Mouse (Mus musculus): ENCODE measurements around the gene Cry2. TPM values are rescaled to one million over a fixed set of nuclear protein-coding genes. Genes with fewer than 3 reads are reported as not detected.
A peak's percentile ranks its signal among the peaks of the same experiment; 100 is the strongest.

Cry2 gene
- polyA plus RNA-seq, 1 experiment from 2014 or later: 10.0 TPM

GRCm38 (mm10) chr2:92395535-92395934 is 38.3 kb downstream of the Cry2 start:
- Histone ChIP-seq H3K27ac (ENCODE audit: low read depth, low read length) (no peak overlapping the region), H3K36me3 (ENCODE audit: control insufficient read depth, insufficient read depth) (no peaks in the 10 kb centered on the region), H3K4me1 (replicated peaks; ENCODE audit: control insufficient read depth, insufficient read depth, low read length) (no peaks in the 10 kb centered on the region), H3K4me2 (replicated peaks; ENCODE audit: low read depth) (no peak overlapping the region), H3K4me3 (ENCODE audit: low read depth, low read length) (no peak overlapping the region), H3K9me3 (ENCODE audit: control insufficient read depth) (no peaks in the 10 kb centered on the region), H3K27me3 (replicated peaks; ENCODE audit: control insufficient read depth, insufficient read depth, low read length) (peaks cover 15% of the 10 kb centered on the region; the same call in 1 of the 2 replicates), H3K9ac (ENCODE audit: low read depth, low read length) (no peak overlapping the region)
- no peak for ATAC-seq
- TF ChIP-seq CTCF (IDR thresholded peaks at IDR 0.05; ENCODE audit: low read depth): no peak
- 84% methylated on average over 3 of the region's 3 CpGs for WGBS

GRCm38 (mm10) chr2:92392318-92393264 is 41.3 kb downstream of the Cry2 start:
- H3K4me3 ChIP-seq (ENCODE audit: low read depth, low read length): peak overlapping the region; percentile 21
- H3K4me1 ChIP-seq (replicated peaks; ENCODE audit: control insufficient read depth, insufficient read depth, low read length): 0 out of 2 replicates have a peak, but pooled peaks cover 3% of the 10 kb centered on the region
- no peak overlapping the region for H3K9ac ChIP-seq (ENCODE audit: low read depth, low read length)
- H3K9me3 ChIP-seq (ENCODE audit: control insufficient read depth): no peaks in the 10 kb centered on the region
- H3K27ac ChIP-seq (ENCODE audit: low read depth, low read length): no peak overlapping the region
- no peaks in the 10 kb centered on the region for H3K36me3 ChIP-seq (ENCODE audit: control insufficient read depth, insufficient read depth)
- no peak for ATAC-seq
- no peak for TF ChIP-seq CTCF (IDR thresholded peaks at IDR 0.05; ENCODE audit: low read depth)
- 4% methylated on average over 26 of the region's 26 CpGs for WGBS
- peak overlapping the region; percentile 50 for H3K4me2 ChIP-seq (replicated peaks; ENCODE audit: low read depth)
- peaks cover 15% of the 10 kb centered on the region for H3K27me3 ChIP-seq (replicated peaks; ENCODE audit: control insufficient read depth, insufficient read depth, low read length)

GRCm38 (mm10) chr2:92391703-92392317 is 42.0 kb downstream of the Cry2 start:
- Histone ChIP-seq H3K36me3 (ENCODE audit: control insufficient read depth, insufficient read depth) (0 out of 2 replicates have a peak, but pooled peaks cover 4% of the 10 kb centered on the region), H3K4me2 (replicated peaks; ENCODE audit: low read depth) (peak overlapping the region; percentile 50), H3K9ac (ENCODE audit: low read depth, low read length) (0 out of 2 replicates have a peak overlapping the region, but pooled peaks have one; percentile 7), H3K27me3 (replicated peaks; ENCODE audit: control insufficient read depth, insufficient read depth, low read length) (peaks cover 15% of the 10 kb centered on the region), H3K4me1 (replicated peaks; ENCODE audit: control insufficient read depth, insufficient read depth, low read length) (0 out of 2 replicates have a peak, but pooled peaks cover 3% of the 10 kb centered on the region), H3K27ac (ENCODE audit: low read depth, low read length) (no peak overlapping the region), H3K4me3 (ENCODE audit: low read depth, low read length) (peak overlapping the region; percentile 21), H3K9me3 (ENCODE audit: control insufficient read depth) (no peaks in the 10 kb centered on the region)
- TF ChIP-seq CTCF (IDR thresholded peaks at IDR 0.05; ENCODE audit: low read depth): no peak
- 24% methylated on average over 11 of the region's 11 CpGs for WGBS
- ATAC-seq: no peak

- no peak for ATAC-seq
- Histone ChIP-seq H3K9ac (ENCODE audit: low read depth, low read length) (no peak overlapping the region), H3K4me3 (ENCODE audit: low read depth, low read length) (no peak overlapping the region), H3K27ac (ENCODE audit: low read depth, low read length) (no peak overlapping the region), H3K4me2 (replicated peaks; ENCODE audit: low read depth) (no peak overlapping the region), H3K9me3 (ENCODE audit: control insufficient read depth) (no peaks in the 10 kb centered on the region), H3K4me1 (replicated peaks; ENCODE audit: control insufficient read depth, insufficient read depth, low read length) (0 out of 2 replicates have a peak, but pooled peaks cover 3% of the 10 kb centered on the region), H3K27me3 (replicated peaks; ENCODE audit: control insufficient read depth, insufficient read depth, low read length) (peaks cover 15% of the 10 kb centered on the region), H3K36me3 (ENCODE audit: control insufficient read depth, insufficient read depth) (peaks cover 8% of the 10 kb centered on the region; the same call in 1 of the 2 replicates)
- TF ChIP-seq CTCF (IDR thresholded peaks at IDR 0.05; ENCODE audit: low read depth): no peak
- 89% methylated on average over 8 of the region's 8 CpGs for WGBS
These were observed 42.7 kb downstream of the Cry2 start for GRCm38 (mm10) chr2:92391116-92391515.

GRCm38 (mm10) chr2:92390206-92390930 is 43.5 kb downstream of the Cry2 start:
- 80% methylated on average over 6 of the region's 6 CpGs for WGBS
- peaks cover 15% of the 10 kb centered on the region for H3K27me3 ChIP-seq (replicated peaks; ENCODE audit: control insufficient read depth, insufficient read depth, low read length)
- TF ChIP-seq CTCF (IDR thresholded peaks at IDR 0.05; ENCODE audit: low read depth): no peak
- no peak overlapping the region for H3K4me3 ChIP-seq (ENCODE audit: low read depth, low read length)
- H3K4me2 ChIP-seq (replicated peaks; ENCODE audit: low read depth): no peak overlapping the region
- no peak overlapping the region for H3K27ac ChIP-seq (ENCODE audit: low read depth, low read length)
- peaks cover 11% of the 10 kb centered on the region; the same call in 1 of the 2 replicates for H3K36me3 ChIP-seq (ENCODE audit: control insufficient read depth, insufficient read depth)
- no peak for ATAC-seq
- no peaks in the 10 kb centered on the region for H3K9me3 ChIP-seq (ENCODE audit: control insufficient read depth)
- H3K9ac ChIP-seq (ENCODE audit: low read depth, low read length): no peak overlapping the region
- 0 out of 2 replicates have a peak, but pooled peaks cover 3% of the 10 kb centered on the region for H3K4me1 ChIP-seq (replicated peaks; ENCODE audit: control insufficient read depth, insufficient read depth, low read length)
